Mouse (Mus musculus) NIH3T3 (cell line): ENCODE results near the gene Igdcc3.
"Not testable (repeated sequence)": the region's sequence is repeated elsewhere in the genome, so short reads cannot be mapped to it uniquely, and the experiment has no call there.

Experiments used
- DNase-seq: peaks from one replicate; pipeline ENCODE4 v3.0.0-alpha.2; 2012; ENCODE audit warnings: low read depth

Igdcc3 gene

GRCm38 (mm10) chr9:65202165-65202754, 61.3 kb downstream of the Igdcc3 start:
- no peak for DNase-seq

- no peak for DNase-seq
These were observed 64.2 kb downstream of the Igdcc3 start for GRCm38 (mm10) chr9:65205049-65205815.

- DNase-seq: not testable (repeated sequence)
These were observed 66.2 kb downstream of the Igdcc3 start for GRCm38 (mm10) chr9:65207041-65207815.

- DNase-seq: no peak
These were observed 67.5 kb downstream of the Igdcc3 start for GRCm38 (mm10) chr9:65208293-65209179.

- DNase-seq: no peak
These were observed 70.6 kb downstream of the Igdcc3 start for GRCm38 (mm10) chr9:65211598-65211997.

- DNase-seq: no peak
These were observed 73.4 kb downstream of the Igdcc3 start for GRCm38 (mm10) chr9:65214425-65214777.

- DNase-seq: peak; percentile 83
These were observed 73.9 kb downstream of the Igdcc3 start for GRCm38 (mm10) chr9:65214778-65215493.

GRCm38 (mm10) chr9:65215494-65216126, 74.6 kb downstream of the Igdcc3 start:
- peak; percentile 66 for DNase-seq

GRCm38 (mm10) chr9:65216972-65217371, 76.0 kb downstream of the Igdcc3 start:
- no peak for DNase-seq

GRCm38 (mm10) chr9:65217661-65218060, 76.7 kb downstream of the Igdcc3 start:
- no peak for DNase-seq

- no peak for DNase-seq
These were observed 77.9 kb downstream of the Igdcc3 start for GRCm38 (mm10) chr9:65218916-65219315.

- DNase-seq: not testable (repeated sequence)
These were observed 79.4 kb downstream of the Igdcc3 start for GRCm38 (mm10) chr9:65220398-65220797.

- DNase-seq: no peak
These were observed 82.9 kb downstream of the Igdcc3 start for GRCm38 (mm10) chr9:65223927-65224326.

- peak; percentile 61 for DNase-seq
These were observed 84.8 kb downstream of the Igdcc3 start for GRCm38 (mm10) chr9:65225795-65226194.

- no peak for DNase-seq
These were observed 89.3 kb downstream of the Igdcc3 start for GRCm38 (mm10) chr9:65230250-65230649.

GRCm38 (mm10) chr9:65231284-65231683, 90.3 kb downstream of the Igdcc3 start:
- DNase-seq: no peak

GRCm38 (mm10) chr9:65233243-65233985, 92.4 kb downstream of the Igdcc3 start:
- DNase-seq: no peak

- DNase-seq: no peak
These were observed 93.7 kb downstream of the Igdcc3 start for GRCm38 (mm10) chr9:65234734-65235133.
